Mouse (Mus musculus) heart, adult 18-20 months (tissue): ENCODE measurements around the gene Tapt1. TPM values are rescaled to one million over a fixed set of nuclear protein-coding genes. Genes with fewer than 3 reads are reported as not detected.

ENCODE experiments used
- DNase-seq, 2 experiments: peaks; one replicate each; pipeline ENCODE4 v3.0.0; 2021 to 2022; ENCODE audit warnings: mixed read lengths in 1 of 2
- long read RNA-seq, 2 experiments: library from polyadenylated mRNA; stranded (forward); transcript quantifications; one replicate each; pipeline ENCODE4 v2.0.0; 2021
- total RNA-seq, 2 experiments: library from RNA; stranded (reverse); gene quantifications; 2 replicates each; pipeline ENCODE4 v1.2.3; 2021

The Tapt1 gene
- 10 to 100 TPM; 18.8 to 20.7 TPM for total RNA-seq
- long read RNA-seq, experiment 1, transcript Tapt1-201 (14 exons, 3,513 nt): major isoform, 19 of 23 reads
- long read RNA-seq, experiment 1, partial matches to known transcripts: 0 of 23 reads
- long read RNA-seq, experiment 1, other reads (novel, unspliced or antisense): 4 of 23 reads
- long read RNA-seq, experiment 2, transcript Tapt1-201 (14 exons, 3,513 nt): major isoform, 13 of 14 reads
- long read RNA-seq, experiment 2, partial matches to known transcripts: 1 of 14 reads
- long read RNA-seq, experiment 2, other reads (novel, unspliced or antisense): 0 of 14 reads

- peak; percentile 88 to 93 for DNase-seq
These were observed at the start of gene Tapt1 for GRCm38 (mm10) chr5:44226521-44227461. Gene Tapt1, minus strand, starts transcription at chr5:44226626.

- no peak for DNase-seq
These were observed 45.1 kb upstream of the Tapt1 start for GRCm38 (mm10) chr5:44271564-44271963.

- peak; percentile 12 to 47 for DNase-seq
These were observed 42.1 kb upstream of the Tapt1 start for GRCm38 (mm10) chr5:44268524-44268923.

DNA sequence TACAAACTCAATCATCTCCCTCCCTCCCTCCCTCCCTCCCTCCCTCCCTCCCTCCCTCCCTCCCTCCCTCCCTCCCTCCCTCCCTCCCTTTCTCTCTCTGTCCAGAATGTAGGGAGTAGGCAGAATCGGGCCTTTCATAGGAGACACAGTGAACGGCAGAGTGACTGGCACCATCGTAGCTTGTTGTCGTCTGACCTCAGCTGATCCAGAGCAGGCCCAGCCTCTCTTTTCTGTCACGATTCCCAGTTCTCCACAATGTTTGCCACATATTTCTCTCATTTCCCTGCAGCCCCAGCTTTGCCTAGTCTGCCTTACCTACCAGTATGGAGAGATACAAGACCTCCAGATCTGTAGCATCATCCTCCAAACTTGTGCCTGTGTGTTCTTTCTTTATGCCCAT is 35.3 kb upstream of the Tapt1 start:
- DNase-seq: no peak

- DNase-seq: no peak
These were observed 34.7 kb upstream of the Tapt1 start for GRCm38 (mm10) chr5:44261172-44261571.

GRCm38 (mm10) chr5:44259678-44260077 is 33.3 kb upstream of the Tapt1 start:
- DNase-seq: no peak

- no peak for DNase-seq
These were observed 31.7 kb upstream of the Tapt1 start for GRCm38 (mm10) chr5:44258163-44258562.

GRCm38 (mm10) chr5:44257401-44257800 is 31.0 kb upstream of the Tapt1 start:
- no peak for DNase-seq

- no peak for DNase-seq
These were observed 30.1 kb upstream of the Tapt1 start for GRCm38 (mm10) chr5:44256512-44256911.

GRCm38 (mm10) chr5:44255756-44256398 is 29.5 kb upstream of the Tapt1 start:
- DNase-seq: no peak

- no peak for DNase-seq
These were observed 27.0 kb upstream of the Tapt1 start for GRCm38 (mm10) chr5:44253449-44253848.

DNA sequence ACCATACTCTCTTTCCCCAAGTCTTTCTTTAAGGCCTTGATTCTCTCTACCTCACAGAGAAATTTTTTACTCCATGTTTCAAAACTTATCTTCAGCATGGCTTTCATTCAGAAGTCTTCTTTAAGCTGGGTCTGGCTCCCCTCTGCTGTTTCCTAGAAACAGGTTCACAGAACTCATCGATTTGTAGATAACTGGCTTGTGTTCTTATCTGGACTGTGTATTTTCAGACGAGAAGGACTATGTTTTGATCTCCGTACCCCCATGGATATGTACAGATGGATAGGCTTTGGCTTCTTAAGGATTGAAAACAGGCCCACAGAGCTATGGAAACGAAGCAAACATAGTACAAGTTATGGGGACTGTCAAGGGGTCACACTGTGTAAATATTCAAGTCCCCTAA is 26.0 kb upstream of the Tapt1 start:
- DNase-seq: no peak

DNA sequence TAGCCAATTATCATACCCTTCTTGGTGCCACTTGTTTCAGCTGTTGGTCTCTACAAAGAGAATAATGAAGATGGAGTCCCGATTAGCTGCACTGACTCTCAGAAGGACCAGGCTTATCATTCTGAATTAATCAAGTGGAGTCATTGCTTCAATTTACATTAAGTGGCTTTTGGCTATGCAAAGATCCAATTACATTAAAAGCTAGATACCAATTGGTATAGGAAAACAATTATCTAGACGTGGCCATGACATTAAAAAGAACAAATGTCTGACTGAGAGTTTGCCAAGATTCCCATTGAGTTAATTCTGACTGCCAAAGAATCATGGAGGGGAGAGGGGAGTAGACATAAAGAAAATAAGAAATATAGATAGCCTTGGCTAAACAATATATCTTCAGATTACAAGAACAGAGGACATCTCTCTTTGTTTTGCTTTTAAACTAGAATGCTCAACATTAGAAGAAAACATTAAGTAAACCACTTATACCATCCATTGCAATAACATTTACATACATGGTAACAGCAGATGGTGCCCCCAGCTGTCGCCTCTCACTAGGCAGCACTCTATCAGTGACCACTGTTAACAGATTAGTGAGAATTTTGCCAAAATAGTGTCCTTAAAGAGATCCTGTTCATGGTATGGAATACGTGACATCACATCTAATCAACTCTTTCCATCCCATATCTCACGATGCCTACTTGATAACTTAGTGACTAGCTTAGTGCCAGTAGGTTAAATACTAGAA is 24.0 kb upstream of the Tapt1 start:
- DNase-seq: no peak

DNA sequence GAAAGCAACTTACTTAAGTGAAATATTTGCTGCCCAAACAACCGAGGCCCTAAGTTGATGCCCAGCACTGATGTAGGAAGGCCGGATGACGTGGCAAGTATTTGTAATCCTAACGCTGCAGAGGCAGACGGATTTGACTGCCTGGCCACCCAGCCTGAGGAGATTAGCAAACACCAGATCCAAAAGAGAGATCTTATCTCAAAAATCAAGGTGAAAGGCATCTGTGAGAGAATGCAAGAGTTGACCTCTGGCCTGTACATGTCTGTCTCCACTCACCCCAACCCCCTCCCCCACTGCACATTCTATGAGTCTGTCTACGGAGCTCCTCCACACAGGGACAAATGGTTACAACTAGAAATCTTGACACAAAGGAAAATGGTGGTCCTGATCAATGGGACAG is 22.9 kb upstream of the Tapt1 start:
- DNase-seq: no peak

DNA sequence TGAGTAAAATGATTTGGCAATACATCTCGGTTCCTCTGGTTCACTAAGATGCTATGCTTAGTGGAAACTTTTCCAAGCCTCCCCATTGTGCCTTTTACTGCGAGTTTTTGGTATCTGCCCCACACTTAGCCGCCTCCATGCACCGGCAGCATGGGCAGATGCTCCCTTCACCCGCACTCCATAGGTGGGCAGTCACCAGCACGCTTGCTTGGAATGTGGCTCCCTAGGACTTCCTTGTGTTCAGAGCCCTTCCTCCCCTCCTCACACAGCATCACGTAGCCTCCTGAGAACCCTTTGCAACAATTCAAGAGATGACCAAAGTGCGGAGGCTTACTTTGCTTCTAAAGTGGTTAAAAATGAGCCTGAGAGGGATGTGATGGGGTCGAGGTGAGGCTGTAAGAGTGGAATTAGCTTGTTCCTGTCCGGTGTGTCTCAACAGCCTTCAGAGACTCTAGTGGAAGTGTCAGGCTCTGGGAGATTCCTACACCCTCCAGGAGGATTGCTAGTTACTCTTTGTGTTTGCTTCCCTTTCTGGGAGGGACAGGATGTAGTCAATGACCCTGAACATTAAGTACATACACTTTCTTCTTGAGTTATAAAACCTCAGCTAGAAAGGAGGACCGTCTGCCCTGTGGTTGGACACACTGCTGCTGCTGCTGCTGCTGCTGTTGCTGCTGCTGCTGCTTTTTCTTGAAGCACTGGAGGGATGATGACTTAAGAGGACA is 20.2 kb upstream of the Tapt1 start:
- DNase-seq: no peak

GRCm38 (mm10) chr5:44244894-44245423 is 18.5 kb upstream of the Tapt1 start:
- DNase-seq: no peak

- DNase-seq: no peak
These were observed 16.4 kb upstream of the Tapt1 start for GRCm38 (mm10) chr5:44242828-44243227.

- no peak for DNase-seq
These were observed 15.3 kb upstream of the Tapt1 start for GRCm38 (mm10) chr5:44241726-44242125.

DNA sequence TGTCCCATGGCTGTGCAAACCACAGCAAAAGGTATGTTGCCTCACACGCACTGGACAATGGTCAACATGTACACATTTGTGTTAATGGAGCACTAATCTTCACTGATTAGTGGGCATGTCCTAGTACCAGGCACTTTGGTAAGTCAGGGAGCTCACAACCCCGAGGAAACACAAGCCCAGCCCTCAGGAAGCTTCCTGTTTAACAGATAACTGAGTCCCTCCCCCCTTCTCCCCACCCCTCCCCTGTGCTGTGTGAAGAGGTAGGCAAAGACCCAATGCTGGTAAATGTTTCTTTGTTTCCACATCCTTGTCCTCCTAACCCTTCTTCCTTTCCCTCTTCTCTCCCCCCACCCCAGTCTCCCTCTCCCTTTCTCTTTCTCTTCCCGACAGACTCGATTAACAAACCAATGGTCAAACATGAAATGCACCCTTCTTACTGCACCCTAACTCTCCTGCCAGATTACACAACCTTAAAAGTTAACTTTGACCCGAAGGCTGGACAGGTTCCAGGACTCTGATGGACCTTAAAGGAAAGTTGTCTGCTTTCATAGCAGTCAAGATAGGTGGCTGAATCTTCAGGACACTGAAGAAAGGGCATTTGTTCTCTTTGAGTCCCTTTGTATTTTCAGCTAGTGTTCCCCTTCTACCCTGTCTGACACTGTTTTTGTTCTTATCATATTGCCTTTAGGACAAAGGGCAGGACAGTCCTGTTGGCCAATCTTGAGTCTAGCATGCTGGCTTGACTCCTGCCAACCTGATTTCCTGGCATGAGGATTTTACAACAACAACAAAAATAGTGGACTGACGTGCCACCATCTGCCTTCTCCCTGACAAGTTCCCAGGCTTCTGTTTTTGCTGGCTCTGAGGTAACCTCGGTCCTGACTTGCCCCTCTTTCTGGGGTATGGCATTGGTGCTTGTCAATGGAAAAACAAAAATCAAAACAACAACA is 13.0 kb upstream of the Tapt1 start:
- DNase-seq: peak; percentile 39 to 58

GRCm38 (mm10) chr5:44238201-44238600 is 11.8 kb upstream of the Tapt1 start:
- no peak for DNase-seq
